Mouse (Mus musculus): ENCODE results near the gene Sgk2. TPM values are rescaled to one million over a fixed set of nuclear protein-coding genes. Genes with fewer than 3 reads are reported as not detected.

Sgk2 gene
- not detected for total RNA-seq (2023)

DNA sequence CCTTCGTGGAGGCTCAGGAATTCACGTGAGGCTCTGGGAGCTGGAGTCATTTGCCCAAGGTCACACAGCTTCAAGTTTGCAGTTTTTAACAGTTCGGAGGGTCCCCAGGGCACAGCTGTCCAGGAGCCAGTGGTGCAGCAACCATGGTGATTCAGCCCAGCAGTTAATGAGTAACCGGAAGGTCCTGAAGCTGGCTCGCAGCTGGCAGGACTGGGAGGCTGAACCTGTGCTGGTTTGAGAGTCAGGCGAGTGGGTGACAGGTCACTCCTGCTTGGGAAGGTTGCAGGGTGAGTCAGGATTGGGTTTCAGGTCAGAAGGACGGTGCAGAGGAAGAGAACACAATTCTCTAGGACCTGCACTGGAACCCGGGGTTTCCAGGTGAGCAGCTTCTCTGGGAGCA is at the start of gene Sgk2:
Gene Sgk2, plus strand, starts transcription at position 113 of the 400 bp plus-strand sequence.

DNA sequence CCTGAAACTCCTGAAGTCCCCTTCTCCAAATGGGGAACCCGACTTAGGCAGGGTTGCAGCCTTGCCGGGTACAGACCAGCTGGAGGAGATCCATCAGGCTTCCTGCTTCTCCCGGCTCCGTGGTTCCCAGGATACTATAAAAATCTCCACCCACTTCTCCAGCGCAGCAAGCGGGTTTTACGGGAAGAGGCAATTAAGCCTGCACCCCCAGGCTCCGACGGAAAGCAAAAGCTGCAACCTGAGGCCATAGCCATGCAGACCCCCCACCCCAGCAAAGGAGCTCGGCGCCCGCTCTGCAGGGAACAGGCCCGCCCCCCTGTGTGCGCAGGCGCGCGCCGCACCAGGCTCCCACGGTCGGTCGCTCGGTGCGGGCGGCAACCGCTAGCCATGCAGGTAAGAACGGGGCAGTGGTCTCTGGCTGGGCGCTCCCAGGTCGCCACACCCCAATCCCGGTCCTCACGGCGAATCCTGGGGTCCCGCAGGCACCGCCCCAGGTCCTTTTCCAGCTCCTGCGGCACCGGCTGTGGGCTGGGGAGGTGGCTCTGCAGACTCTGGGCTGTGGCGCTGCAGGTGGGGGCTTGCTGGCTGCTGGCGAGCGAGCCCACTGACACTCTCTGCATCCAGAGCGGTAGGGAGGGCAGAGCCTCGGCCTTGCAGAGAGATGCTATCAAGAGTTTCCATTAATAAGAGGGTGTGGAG is 43.8 kb upstream of the Sgk2 start, which contains the start of gene L3mbtl1:
Gene L3mbtl1, plus strand, starts transcription at position 325 of the 699 bp plus-strand sequence.

DNA sequence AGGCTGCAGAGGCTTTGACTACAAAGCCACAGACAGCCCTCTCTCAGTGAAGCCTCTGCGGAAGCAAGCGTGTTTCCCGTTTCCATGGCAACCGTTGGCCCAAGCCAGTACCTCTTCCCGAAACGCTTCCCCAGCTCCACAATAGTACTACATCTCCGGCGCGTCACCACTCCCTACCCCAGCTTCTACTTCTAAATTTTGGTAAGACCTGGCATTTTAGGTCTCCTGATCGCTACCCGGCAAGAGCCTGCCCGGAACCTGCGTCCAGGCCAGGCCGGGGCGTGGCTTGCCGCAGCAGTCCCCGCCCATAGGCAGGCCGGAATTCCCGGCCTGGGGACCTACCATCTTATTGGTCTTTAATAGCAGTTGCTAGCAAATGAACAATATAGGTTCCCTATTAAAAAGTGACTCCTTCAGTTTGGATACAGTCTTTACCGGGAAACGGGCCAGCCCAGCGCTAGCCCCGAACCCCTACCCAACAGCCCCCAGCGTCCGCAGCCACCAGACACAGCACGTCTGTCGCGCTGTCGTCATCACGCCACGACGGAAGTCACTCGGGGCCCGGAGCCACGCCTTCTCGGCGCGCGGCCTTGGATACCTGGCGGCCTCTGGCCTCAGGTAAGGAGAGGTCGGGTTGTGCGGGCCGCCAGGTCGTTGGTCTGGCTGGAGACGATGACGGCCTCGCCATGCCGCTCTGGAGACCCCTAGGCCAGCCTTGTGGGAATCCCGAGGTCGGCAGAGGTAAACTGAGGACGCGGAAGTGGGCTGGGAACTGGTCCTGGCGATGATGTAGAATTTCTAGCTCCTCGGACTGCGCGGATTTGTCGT is 30.0 kb downstream of the Sgk2 start, which contains the start of gene Ift52:
Gene Ift52, plus strand, starts transcription at position 439 of the 828 bp plus-strand sequence.

DNA sequence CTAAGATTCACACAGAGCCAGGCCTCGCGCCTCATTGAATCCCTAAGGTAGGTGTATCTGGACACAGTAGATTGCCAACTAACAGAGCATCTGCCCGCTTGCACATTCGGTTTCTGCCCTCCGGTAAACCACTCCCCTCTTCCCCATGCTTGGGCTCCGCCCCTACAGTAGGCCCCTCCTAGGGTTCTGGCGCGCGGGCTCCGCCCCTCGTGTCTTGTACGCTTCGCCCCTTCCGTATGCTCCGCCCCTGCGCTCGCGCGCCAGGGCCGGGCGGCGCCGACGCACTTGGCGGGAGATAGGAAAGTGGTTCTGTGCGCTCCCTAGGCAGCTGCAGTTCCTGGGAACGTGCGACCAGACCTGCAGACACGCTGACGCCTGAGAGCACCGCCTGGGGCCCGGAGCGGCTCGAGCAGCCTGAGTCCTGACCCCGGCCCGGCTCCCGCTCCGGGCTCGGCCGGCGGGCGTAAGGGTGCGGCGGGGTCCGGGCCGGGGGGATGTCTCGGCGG is 67.3 kb downstream of the Sgk2 start, which contains the start of gene Mybl2:
Gene Mybl2, plus strand, starts transcription at position 353 of the 506 bp plus-strand sequence.

Other genes with a start within 250 kb of the Sgk2 start
- 384 TPM for gene Srsf6, start 55.8 kb upstream of the Sgk2 start, total RNA-seq (2023)
- not detected for gene L3mbtl1, start 43.9 kb upstream of the Sgk2 start, total RNA-seq (2023)
- 22.9 TPM for gene Ift52, start 30.0 kb downstream of the Sgk2 start, total RNA-seq (2023)
- gene Mybl2, start 67.4 kb downstream of the Sgk2 start, total RNA-seq (2023): 2.5 TPM
- gene Gtsf1l, start 100.5 kb downstream of the Sgk2 start, total RNA-seq (2023): not detected
- 1.4 TPM for gene Tox2, start 215.8 kb downstream of the Sgk2 start, total RNA-seq (2023)